Mouse (Mus musculus) WW6 (cell line): ENCODE results near the gene Rev3l.
"Not testable (repeated sequence)": the region's sequence is repeated elsewhere in the genome, so short reads cannot be mapped to it uniquely, and the experiment has no call there.

ENCODE experiments used
- DNase-seq: peaks from one replicate; pipeline ENCODE4 v3.0.0-alpha.2; 2013; ENCODE audit warnings: low read depth, low spot score

Rev3l gene

DNA sequence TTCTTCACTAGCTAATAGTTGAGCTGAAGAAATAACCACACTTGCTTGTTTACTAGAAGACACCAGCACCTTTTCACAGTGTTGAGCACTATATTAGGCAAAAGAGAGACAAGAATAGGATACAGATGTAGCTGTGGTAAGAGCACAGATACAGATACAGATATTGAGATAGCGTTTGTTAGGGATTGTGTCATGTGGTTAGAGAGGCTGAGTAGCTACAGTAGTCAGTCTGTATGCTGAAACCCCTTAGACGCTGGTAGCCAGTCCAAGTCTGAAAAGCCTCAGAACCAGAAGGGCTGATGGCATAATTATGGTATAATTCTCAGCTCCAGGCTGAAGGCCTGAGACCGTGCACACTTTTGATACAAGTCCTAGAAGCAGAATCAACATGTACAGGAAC is 53.3 kb downstream of the Rev3l start:
- no peak for DNase-seq

DNA sequence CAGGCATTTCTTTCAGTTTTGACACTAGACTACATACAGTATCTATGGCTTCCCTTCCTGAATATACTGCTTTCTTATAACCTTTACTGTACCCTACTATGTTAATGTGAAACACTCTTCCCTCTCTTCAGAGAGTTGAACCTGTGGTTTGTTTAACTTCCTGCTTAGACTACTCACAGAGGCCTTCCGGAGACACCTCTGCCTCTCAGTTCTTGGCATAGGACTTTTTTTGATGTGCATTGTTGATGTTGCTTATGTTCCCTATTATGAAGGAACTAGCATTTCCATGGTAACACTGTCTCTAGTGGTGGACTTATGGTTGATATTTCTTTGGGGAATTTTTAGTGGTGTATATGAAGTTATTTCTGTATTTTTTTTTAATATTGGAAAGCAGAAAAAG is 61.4 kb downstream of the Rev3l start:
- DNase-seq, result no peak

DNA sequence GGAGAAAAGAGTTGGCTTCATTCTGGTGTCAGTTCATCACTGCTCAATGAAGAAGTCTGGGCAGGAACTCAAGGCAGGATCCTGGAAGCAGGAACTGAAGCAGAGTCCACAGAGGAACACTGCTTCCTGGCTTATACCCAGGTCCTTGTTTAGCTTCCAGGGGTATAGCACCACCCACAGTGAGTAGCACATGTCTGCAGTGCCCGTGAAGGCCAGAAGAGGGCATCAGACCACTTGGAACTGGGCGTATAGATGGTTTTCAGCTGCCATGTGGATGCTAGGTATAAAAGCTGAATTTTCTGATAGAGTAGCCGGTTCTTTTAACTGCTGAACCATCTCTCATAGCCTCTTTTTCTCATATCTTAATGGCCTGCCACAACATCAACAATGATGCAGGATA is 79.6 kb downstream of the Rev3l start:
- peak; percentile 33 for DNase-seq

DNA sequence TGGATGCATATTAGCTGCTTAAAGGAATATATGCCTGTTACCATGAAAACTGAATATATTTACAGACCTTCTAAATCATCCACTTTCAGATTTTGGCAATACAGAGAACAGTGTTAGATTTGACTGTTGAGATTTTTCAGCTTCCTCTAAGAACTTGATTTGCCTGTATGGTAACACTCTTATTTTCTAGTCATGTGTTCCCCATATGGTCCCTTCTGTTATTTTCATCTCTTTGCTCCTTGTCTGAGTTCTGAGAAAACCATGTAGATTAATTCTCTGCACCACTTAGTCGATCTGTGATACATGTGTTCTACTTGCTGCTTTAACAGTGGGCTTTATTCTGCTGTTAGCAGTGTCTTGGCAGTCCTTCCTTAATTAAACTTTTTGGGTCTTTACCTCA is 110.7 kb downstream of the Rev3l start:
- no peak for DNase-seq

DNA sequence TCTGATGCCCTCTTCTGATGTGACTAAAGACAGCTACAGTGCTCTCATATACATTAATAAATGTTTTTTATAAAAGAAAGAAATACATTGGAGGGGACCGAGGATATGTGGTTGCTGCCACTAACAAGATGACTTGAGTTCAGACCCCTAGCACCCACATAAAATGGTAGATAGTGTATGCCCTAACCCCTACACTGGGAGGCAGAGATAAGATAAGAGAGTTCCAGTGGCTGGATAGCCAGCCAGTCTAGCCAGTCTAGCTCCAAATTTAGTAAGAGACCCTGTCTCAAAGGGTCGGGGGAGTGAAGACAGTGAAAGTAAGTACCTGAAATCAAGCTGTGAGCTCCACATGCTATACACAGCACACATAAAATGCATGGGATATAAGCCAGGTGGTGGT is 133.6 kb downstream of the Rev3l start:
- no peak for DNase-seq

DNA sequence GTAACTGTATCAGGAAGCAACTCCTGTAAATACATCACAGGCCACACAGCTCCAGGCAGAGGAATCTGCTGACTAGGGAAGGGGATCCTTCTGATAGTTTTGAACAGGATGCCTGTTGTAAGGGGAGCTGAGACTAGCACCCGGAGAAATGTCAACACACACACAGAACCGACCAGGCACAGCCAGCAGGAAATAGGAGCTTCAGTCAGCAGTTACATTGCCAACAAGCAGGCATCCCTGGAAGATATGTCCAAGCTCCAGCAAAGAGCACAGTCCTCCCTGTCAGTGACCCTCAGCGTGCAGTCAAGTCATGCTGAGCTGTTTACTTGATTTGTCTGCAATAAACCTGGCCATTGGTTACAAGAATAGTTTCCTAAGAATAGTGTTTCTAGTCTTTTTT is 156.7 kb downstream of the Rev3l start:
- DNase-seq, result no peak

DNA sequence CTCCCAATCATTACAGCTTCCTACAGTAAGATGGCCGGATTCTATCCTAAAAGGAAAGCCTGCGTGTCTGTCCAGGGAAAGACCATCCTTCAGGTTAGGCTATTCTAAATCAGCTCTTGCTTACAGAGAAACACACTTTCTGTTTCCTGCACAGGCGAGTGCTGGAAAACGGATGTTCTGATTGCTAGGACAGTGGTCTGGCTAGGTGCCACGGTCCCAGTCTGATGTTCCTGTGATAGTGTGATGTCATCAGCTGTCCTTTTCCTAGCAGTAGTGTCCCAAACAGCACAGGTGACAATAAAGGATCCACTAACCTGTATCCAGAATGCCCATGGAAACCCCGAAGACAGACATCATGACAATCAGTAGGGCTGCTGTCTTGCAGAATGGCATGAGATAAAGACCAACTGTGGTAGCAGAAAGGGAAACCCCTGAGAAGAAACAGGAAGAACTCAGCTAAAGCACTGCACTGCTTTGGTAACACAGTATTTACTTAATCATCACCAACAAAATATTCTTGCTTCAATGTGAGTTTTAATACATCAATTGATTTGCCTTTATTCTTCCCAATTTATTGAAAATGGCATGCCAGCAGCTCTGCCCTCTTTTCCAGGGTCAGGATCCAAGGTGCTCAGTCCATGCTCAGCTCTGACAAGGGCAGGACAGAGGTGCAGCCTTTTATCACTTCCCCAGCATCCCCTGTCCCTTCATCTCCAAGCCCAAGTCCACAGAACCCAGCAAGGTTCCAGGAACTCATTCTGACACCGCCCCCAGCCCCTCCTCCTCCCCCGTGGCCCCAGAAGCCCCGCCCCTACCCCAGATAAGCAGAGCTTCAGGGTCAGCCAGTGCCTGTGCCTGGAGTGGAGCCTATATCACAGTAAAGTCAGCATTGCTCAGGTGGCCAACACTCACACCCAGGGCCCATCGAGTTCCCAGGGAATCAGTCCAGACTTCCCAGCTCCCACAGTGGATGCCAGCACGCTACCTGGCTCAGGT is 162.1 kb downstream of the Rev3l start:
- no peak for DNase-seq

DNA sequence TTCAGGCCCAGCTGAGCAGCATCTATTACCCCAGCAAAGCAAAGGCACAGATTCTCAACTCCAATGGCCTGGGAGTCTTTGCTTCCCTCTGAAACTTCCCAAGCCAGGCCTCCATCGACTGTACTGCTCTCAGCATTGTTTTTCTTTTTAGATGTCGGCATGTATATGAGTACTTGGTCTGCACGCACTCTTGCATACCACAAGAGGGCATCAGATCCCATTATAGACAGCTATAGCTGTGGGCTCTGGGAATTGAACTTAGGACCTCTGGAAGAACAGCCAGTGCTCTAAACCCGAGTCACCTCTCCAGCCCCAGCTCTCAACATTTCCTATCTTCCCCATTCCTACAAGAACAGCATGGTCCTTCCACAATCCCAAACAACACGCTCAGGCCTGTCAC is 164.6 kb downstream of the Rev3l start:
- DNase-seq, result no peak

DNA sequence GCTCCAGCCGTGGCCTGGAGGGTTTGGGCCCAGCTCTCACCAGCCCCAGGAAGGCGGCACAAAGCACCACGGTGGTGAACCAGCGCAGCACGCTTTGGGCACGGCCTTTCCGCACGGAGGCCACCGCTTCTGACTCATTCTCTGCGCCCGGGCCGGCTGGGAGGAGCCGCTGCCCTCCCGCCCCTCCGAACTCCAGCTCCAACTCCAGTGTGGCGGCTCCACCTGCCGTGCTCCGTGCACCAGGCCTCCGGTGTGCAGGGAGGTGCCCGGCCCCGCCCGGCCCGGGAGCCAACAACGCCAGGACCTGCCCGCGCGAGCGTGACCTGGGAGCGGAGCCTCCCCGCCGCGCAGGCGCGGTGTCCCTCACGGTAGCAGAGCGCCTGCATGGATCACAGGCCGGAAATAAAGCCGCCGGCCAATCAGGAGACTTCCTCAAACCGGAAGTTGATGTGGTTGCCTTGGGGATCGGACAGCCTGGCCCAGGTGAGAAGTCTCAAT is 167.0 kb downstream of the Rev3l start, which contains the start of gene Mfsd4b4:
TSS of gene Mfsd4b4 (minus strand) at position 365 of the 498 bp plus-strand sequence.
- peak; percentile 80 for DNase-seq

DNA sequence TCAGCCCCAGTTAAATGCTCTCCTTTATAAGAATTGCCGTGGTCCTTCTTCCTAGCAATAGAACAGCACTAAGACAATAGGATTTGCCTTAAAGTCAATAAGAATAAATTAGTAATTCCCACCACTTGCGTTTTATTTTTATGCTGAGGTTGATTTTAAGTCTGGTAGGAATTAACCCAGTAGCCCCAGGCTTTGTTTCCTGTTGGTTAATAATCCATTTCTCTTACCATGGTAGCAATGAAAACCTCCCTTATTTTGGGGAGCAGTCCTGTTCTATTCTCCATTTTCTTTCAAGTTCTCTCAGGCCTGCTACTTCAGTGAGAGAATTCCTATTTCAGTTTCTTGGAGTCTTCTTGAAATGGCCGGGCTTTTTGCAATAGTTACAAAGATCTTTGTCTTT is 172.3 kb downstream of the Rev3l start:
- DNase-seq, result no peak

DNA sequence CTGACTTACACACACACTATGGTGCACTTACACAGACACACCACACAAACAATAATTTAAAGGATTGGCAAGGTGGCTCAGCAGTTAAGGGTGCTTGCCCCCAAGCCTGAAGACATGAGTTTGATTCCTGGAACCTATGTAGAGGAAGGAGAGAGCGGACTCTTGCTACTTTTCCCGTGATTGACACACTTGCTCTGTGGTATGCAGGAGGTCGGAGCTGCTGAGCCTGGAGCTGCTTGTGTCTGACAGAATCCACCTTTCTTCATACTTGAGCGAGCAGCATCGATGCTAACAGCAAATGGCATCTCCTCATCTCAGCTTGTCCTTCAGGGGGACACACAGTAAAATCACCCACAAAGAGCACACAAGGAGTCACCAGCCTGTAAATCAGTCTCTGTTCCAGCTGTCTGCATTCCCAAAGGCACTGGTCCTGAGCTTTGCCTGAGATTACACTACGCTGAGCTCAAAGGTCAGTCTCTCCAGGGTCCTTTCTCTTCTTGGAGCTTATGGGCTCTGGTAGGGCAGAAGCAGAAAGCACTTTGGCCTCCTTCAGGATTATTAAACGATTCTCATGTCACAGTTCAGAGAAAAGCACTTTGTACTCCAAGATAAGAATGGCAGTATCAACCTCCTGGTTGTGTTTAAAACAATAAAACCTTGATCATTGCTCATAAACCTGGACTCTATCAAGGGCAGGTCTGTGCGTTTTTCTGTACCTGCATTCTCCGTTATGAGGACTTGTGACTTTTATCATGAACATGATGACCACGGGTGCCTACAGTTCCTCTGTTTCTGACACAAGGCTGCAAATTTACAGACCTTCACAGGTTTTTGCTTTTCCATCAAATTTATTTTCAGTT is 175.1 kb downstream of the Rev3l start:
- DNase-seq, result no peak

DNA sequence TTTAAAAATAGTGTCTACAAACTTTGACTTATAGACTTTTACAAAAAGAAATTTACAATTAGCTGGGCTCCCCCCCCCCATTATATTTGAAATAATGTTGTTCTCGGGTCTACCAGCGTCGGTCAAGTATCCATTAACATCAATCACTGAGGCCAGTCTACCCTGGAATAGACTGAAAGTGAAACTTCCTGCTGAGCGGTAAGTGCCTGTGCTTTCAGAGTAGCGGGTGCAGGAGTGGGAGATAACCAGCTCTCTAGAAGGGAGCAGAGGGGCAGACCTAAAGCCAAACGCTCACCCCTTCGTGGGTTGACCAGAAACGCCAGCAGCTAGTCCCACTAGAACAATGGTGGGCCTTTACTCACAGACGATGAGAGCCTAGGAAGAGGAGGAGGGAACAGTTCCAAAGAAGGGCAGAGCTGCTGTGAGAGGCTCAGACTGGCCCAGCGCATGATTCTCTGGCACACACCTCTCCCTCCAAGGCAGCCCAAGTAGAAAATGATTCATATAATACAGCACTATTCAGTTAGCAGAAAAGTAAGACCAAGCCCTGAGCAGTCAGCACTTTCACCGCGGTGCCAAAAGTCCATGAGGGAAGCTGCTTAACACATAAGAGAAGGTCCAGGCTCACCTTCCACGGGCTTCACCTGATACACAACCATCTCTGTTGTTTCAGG is 177.0 kb downstream of the Rev3l start:
- DNase-seq, result no peak

DNA sequence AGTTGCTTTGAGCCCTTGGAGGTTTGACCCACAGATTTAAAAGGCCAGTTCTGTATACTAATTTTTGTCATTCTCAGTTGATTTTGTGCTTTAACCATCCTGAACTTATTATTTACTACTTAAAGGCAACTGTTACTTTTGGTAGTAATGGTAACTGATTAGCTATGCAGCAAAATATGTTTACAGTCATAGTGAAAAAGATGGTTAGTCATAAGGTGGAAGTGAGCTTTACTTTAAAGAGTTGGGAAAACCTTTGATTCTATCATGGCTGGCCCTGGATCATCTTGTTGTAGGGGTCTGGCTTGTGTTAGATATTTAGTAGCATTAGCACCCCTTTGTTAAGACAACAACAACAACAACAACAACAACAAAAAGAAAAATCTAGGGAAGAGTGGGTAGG is 180.7 kb downstream of the Rev3l start:
- DNase-seq, result no peak

DNA sequence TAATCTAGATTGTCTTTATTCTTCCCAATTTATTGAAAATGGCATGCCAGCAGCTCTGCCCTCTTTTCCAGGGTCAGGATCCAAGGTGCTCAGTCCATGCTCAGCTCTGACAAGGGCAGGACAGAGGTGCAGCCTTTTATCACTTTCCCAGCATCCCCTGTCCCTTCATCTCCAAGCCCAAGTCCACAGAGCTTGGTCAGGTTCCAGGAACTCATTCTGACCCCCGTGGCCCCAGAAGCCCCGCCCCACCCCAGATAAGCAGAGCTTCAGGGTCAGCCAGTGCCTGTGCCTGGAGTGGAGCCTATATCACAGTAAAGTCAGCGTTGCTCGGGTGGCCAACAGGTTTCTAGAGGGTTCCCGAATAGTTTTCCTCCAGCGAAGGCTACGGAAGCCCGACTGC is 192.6 kb downstream of the Rev3l start:
- DNase-seq, result not testable (repeated sequence)
